Mouse (Mus musculus): ENCODE results near the gene Rrnad1. TPM values are rescaled to one million over a fixed set of nuclear protein-coding genes. Genes with fewer than 3 reads are reported as not detected.

Gene Rrnad1
- total RNA-seq, 2 experiments from 2014 or later: 4.8 to 5.1 TPM

DNA sequence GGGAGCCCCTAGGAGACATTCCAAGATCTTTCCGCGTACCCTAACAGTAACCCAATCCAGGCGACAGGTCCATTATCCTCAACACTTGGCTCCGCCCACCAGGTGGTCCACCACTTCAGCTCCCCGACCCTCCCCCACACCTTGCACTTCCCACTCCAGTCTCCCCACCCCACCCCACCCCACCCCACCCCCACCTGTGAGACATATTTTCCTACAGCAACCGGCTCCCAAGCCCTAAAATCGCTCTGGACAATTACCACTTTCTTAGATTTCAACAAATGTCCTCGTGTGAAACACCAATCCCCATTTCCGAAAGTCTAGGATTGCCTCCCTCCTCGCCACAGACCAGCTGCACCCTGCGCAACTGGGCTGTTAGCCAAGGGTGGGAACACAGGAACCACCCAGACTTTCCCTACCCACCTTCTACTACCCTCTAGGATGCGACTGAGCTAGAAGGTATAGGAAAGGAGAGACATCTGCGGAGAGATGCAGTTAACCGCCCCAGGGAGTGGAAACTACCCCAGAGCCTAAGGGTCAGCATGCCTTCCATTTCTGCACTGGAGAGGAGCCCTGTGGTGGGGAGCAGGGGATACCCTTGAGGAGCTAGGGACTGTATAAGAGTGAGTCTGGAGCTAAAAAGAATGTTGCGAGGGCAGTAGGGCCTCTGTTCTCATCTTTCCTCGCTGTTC lies 18.9 kb upstream of the Rrnad1 start:
- DNase-seq: no peak

DNA sequence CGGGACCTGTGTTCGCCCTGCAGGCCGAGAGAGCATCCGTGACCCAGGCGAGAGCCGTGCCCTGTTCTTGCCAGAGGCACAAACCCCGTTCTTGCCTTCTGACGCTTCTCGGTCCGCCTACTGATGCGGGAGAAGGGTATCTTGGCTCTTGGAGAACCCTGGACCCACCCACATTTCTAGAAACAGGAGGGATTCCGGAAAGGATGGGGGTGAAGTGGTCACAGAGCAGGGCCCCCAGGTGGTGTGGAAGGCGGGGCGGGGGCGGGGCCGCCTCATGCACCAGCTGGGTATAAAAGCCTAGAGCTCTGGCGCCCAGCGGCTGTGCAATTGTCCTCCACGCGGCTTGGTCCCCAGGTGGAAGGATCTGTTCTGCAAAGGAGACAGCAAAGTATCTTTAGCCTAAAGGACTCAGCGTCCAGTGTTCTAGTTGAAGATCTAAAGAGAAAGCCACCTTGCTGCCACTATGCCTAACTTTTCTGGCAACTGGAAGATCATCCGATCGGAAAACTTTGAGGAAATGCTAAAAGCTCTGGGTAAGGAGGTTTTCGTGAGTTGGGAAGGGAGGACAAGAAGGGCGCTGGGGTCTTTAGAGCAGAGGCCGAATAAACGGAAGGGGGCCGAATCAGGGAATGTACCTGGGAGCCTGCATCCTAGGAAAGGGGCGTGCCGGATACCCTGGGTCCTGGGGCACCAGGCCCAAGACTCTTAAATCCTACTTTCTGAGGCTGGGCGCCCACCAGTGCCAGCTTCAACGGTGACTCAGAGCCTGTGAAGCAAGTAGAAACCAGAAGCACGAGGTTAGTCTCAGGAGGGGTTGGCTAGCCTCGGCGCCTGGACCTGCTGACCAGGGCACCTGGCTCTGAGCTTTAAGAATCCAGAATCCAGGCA lies 18.1 kb upstream of the Rrnad1 start, which contains the start of gene Crabp2:
Gene Crabp2 (plus strand): TSS at position 289 of the 888 bp plus-strand sequence.
- no peak for DNase-seq

DNA sequence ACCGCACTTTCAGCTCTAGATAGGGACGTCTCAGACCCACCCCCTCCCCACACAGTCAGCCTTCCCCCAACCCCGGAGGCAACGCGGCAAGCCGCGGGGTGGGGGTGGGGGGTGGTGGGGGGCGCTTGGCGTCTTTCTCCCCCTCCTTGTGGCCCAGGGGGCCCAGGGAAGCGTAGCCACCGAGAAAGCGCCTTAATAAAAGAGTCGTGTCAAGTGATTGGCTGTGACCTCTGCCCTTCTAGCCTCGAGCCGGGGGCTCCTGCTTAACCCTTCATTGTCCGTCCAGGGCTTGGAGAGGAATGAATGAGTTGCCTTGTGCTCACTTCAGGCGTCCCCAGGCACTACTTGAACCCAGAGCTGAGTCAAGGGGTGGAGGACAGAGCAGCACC lies 17.3 kb upstream of the Rrnad1 start:
- DNase-seq: no peak

DNA sequence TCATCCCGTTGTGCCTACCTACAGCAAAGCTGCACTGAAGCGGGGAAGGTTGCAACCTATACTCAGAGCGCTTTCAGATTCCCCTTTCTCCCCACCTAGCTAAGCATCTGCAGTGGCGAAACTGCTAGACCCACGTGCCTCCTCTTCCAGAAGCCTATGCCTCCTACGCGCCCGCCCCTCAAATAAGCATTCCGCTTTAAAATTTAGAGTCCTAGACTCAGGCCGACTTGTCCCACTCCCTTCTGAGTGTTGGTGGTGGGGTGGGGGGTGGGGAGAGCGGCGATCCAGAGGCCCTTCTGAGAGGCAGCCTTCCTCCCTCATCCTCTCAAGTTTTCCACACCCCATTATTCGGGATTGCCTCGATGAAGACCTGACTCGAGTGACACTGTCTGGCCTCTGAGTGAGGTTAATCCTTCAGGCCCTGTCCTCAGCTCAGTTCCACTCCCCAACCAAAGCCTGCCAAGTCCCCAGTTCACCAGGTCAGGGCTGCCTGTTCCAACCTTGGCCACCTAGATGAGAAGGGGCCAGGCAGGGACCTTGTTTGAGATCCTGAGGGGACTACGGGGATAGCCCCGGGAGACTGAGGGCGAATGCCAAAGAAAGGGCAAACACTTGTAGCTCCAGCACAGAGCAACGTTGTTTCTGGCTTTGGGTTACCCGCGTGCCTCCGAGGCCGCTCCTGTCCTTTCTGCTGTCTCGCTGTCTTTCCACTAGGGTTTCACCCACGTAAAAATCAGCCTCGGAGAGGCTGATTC lies 16.7 kb upstream of the Rrnad1 start:
- no peak for DNase-seq

DNA sequence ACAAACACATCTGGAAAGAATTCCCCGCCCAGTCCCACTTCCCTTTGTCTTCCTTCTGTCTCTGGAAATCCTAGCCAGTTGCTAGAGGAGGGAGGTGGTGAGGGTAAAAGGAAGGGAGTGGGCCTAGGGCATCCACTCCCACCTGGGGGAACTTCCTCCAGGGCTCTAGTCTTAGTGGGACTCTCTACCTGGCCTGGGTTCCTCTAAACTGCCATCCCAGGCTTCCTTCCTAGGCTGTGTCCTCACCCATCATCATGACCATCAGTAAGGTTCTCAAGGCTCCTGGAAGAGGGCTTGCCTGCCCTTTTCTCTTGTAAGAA lies 16.0 kb upstream of the Rrnad1 start:
- no peak for DNase-seq

DNA sequence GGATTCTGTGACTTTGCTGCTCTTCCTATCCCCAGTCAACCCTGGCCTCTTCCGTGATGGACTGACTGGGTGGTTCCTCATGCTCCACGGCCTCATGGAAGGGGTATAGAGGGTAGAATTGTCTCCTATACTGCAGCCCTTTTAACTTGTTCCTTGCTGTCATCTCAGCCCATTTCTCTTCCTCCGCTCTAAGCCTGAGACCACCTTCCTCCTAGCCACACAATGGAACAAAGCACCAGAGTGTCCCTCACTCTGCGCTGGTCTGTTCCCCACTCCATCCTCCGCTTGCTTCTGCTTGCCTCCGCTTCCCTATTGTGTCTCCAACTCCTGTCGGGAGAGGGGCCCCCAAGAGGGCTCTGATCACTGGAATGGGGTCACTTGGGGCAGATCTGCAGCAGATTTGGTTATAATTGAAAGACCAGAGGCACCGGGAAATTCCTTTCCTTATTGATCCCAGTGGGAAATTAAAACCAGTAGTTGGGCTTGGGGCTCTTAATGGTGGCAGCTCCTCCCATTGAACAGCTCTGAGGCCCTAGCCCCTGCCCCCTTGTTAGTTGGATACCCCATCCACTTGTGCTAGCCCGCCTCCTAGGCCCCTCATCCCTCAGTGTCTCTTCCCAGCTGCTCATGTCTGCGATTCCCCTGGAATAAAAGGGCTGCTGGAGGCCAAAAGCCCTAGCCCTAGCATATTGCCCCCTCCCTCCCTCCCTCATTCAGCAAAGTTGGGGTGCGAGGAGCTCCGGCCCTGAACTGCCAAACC lies 15.4 kb upstream of the Rrnad1 start:
- no peak for DNase-seq

DNA sequence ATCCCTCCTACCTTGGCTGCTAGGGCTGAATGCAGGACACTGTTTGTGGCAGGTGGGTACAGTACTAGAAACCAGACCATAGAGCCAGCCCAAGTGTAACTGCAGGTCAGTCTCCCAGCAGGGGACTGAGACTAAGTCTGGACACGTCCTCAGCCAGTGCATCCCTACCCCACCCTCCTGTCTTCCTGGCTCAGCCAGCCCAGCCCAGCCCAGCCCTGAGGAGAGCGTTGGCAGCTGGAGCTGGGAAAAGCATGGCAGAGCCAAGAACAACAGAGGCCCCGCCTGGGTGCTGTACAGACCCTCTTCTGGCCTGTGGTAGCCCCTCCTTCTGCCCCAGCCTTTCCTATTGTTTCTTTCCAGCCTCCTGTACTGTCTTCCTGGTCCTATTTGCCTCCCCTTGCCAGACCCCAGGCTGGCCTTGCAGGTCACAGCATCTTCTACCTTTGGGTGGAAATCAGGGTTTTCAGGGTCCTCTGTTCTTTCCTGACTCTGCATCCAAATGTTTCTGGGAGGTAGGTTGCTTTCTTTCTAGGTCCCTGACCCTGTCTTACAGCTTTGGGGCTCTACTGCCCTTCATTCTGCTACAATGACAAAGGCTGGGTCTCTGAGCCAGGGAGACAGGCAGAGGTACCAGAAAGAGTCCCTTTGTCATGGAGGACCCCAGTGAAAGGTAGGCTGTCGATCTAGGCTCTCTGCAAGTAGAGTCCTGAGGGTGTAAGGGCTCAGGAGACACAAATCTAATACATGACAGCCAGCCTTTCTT lies 14.5 kb upstream of the Rrnad1 start:
- DNase-seq: peak in 1 of 2 experiments; percentile 56

DNA sequence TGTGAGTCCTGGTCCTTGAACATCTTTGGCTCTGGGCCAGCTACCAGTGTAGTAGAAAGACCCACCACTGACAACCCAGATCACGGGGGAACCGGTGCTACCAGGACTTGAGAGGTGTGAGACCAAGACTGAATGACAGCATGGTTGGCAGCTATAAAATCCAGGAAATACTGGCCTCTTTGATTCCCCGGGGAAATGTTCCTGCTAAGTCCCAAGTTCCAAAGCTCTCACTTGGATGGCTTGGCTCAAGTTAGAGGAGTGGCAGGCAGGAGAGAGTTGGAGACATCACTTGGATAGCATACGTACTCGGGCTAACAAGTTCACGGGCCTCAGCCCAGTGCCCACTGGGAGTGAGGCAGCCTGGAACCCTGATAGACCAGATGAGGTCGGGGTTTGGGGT lies 13.1 kb upstream of the Rrnad1 start:
- DNase-seq: no peak

DNA sequence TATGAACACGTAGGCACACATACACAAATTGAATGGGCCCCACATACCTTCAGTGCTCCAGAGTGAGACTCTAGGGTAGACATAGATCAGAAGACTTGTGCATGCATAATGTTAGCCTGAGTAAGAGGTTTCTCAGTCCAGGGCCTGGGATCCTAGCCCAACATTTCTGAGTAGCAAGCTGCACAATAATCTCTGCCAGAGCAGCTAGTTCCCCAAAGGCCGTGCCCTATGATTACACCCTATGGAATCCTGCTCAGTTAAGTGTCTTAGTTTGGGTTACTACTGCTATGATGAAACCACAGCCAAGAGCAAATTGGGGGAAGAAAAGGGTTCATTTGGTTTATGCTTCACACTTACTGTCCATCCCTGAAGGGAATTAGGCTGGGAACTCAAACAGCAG lies 12.0 kb upstream of the Rrnad1 start:
- DNase-seq: no peak

DNA sequence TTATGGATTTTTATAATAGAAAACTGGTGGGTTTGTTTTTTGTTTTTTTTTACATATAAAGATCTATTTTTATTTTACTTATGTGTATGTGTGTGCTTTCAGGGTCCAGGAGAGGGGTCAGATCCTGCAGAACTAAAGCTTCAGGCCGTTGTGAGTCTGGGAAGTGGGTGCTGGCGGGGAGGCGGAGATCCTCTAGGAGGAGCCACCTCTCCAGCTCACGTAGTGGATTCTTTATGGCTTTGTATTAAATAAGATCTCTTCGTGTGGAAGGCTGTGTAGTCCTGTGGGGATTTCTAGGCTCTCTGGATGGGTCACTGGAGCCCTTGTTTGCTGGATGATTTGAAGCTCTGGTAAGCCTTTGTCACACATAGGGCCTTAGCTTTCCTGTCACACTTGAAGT lies 10.1 kb upstream of the Rrnad1 start:
- no peak for DNase-seq

DNA sequence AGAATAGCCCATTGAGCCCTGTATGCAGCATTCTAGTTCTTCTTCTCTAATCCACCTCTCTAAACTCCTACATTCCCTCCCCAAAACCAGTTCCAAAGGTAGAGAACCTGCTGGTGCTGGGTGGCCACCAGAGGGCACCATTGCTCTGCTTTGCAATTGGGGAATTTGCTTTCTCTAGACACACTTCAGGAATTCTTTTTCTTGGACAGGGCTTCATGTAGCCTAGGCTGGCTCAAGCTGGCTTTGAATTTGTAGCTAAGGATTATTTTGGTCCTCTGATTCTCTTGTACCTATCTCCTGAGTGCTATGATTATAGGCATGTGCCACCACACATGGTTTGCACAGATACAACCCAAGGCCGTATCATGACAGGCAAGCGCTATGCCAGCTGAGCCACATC lies 5.3 kb upstream of the Rrnad1 start:
- DNase-seq: peak; percentile 74 to 91

DNA sequence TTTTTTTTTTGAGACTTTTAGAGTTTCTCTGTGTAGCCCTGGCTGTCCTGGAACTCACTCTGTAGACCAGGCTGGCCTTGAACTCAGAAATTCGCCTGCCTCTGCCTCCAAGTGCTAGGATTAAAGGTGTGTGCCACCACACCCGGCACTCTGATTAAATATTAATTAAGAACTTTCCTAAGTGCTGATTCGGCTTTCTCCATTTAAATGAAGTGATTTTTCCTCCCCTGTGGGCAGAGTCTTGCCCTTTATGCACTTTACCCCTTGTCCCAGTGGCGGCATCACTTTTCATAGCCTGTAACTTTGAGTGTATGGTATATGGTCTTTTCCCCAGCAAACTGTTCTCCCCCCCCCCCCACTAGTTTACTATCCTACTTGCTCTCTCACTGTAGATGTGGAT lies 4.7 kb upstream of the Rrnad1 start:
- no peak for DNase-seq

DNA sequence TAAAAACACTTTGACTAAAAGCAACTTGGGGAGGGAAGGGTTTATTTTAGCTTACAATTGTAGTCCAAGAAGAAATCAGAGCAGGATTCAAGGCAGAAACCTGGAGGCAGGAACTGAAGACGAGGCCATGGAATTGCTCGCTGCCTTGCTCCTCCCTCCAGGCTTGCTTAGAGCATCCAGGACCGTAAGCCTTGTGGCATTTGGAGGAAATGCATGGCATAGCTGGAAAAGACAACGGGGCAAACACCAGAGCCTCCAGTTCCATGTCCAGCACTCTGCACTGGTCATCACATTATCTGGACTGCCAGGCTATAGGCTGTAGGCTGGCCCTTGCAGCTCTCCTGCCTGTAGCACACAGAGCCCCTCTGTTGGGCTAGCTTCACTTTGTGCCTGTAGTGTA lies 4.0 kb upstream of the Rrnad1 start:
- DNase-seq: no peak

DNA sequence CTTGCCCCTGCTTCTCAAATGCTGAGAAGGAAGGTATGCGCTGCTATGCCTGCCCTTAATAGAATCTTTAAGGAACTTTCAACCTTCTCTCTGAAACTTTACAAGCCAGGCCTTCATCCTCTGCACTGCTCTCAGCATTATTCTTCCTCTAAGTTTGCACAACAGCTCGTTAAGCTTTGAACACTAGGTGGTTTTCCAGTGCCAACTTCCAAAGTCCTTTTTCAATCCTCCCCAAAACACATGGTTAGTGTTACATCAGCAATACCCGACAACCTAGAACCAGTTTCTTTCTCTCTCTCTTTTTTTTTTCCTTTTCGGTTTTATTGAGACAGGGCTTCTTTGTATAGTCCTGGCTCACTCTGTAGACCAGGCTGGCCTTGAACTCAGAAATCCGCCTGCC lies 3.5 kb upstream of the Rrnad1 start:
- no peak for DNase-seq

DNA sequence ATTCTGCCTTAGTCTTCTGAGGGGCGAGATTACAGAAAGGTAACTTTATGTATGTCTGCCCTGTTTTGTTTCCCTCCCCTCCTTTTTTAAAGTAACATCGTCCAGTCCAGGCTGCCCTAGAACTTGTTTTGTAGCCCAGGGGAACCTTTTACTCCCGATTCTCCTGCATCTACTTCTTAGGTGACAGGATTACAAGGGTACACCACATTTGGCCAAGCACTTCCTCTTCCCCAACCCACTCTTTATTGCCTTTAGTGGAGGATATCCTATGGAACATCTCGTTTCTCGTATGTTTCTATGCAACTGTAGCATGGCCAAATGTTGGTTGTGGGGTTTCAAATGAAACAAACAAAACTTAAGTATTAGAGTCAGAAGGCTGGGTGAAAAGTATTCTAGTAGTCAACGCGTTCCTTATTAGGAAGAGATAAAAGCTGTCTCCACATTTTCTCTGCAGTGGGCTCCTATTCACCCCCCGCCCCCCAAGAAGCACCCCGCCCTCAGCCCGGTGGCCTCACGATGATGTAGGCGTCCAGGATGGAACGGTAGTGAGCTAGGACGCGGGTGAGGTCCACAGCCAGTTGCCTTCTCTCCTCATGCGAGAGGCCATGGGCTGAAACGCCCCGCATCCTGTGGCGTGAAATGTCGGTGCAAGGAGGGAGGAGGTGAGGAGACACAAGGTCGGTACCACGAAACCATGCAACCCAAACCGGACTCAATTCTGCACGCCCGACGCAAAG lies 1.0 kb downstream of the Rrnad1 start:
- no peak for DNase-seq

DNA sequence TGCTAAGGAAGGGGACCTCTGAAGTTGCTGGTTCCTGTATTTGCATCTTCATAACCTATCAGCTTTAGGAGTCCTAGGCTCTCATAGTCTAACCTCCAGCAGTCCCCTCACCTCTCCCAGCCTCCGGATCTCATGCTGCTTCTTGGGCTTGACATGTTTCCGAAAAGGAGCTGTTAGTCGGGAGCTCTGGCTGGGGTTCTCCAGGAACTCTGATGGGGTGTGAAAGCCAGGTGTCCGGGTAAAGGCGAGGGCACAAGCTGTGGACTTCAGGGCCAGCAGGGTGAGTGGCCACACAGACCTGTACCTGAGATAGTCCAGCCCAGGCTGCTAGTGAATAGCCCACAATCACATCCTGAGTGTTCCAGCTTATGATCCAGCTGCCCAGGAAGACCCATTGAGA lies 3.1 kb downstream of the Rrnad1 start:
- no peak for DNase-seq

DNA sequence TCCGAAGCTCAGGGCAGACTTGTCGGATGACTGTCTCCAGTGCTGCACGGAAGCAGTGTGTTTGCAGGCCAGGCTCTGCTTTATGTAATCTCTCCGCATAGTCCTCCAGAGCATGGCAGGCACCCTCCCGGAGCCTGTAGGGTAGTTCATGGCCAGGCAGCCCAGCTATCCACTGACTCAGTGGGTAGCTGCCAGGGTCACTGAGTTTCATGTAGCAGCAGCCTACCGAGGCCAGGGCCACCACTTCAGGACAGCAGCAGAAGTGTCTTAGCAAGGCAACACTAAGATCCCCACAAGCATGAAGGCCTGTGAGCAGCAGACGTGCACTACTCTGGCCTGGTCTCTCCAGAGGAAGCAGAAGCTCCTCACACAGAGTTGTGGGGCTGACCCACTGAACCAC lies 5.5 kb downstream of the Rrnad1 start:
- DNase-seq: no peak

DNA sequence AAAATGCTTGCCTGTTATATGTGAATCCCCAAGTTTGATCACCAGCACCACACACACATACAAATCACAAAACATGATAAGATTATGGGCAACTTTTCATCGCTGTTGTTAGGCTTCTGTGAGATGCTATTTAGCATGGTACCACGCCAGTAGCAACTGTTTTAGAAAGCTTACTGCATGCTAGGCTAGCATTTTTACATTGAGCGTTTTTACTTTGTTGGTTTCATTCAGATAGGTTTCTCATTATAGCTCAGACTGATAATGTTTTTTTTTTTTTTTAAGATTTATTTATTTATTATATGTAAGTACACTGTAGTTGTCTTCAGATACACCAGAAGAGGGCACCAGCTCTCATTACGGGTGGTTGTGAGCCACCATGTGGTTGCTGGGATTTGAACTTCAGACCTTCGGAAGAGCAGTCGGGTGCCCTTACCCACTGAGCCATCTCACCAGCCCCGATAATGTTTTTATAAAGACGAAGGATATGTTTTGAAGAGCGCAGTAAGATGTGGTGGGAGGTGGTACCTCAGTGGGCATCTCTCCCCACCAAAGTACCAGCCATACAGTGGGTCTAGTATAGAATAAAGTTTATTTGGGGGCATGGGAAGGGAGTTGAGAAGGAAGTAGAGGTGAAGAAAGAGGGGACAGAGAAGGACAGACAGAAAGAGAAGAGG lies 10.1 kb downstream of the Rrnad1 start:
- no peak for DNase-seq

DNA sequence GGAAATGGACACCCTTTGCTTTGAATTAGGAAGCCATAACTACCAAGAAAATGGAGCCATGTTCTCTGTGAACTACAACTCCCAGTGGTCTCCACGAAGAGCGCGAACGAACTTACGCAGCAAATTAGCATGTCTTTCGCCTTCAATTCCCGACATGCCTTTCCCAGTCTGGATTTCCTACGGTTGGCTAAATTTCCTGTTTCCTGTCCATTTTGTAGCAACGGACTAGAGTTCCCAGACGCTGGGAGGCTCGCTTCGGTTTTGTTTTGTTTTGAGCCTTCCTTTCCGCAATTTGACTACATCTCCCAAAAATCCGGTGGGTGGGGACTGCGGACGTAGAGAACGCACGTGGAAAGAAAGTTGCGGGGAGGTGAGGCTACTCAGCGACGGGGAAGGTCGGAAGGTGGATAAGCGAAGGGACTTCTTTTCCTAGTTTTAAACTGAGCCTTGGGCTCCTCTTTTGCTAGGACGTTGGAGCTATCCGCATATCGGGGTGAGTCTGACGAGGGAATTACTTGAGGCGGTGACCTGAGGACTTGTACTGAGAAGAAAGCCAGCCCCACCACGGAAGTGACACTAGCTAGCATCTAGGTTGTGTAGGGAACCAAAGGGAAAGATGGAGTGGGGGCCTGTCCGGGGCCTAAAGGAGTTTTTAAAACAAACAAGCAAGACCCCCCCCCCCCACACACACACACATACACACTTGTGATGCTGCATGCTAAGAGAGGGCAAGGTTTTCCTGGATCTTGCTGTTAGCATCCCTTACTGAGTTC lies 11.0 kb downstream of the Rrnad1 start, which contains the start of gene Mrpl24:
Gene Mrpl24 (plus strand): TSS at position 171 of the 773 bp plus-strand sequence.
- peak; percentile 89 to 94 for DNase-seq

Data from heart, adult 18-20 months (tissue).